ENCODE assay signal across 21 mouse cellular contexts in the genomic region with DNA sequence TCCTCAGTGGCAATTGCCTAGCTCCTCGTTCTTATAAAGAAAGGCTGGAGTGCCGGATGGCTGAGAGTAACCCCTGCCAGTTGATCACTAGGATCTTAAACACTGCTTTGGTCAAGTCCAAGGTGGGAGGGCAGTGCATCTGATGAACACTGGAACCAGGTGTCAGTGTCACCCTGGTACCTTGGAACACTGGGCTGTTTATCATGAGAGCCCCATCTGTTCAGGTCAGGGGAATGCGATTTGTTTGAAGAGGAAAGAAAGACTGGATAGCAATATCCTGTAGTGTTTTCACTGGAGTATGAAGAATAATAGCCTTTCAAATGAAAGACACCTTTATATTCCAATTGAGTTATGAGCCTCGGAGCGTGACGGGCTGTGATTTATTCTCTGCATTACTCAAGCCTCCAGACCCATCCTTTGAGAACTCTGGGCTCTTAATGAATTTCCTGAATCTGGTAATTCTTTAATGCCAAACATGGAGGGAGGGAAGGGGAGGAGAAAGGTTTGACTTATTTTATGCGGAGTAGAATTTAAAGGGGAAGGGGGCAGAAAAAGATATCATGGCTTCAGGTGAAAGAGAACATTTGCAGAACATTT. TPM values are rescaled to one million over a fixed set of nuclear protein-coding genes. Genes with fewer than 3 reads are reported as not detected.
DNase-seq lines count a peak whose midpoint lies in the region; ATAC-seq lines count a peak whose summit lies in the region.
"Had no signal": no experiment of that assay in that cellular context is flagged by ENCODE, and none has a peak within 500 bp of the region (broad histone marks: within the 10 kb centered on the region; RNA-seq: fewer than 3 reads in every experiment).

No protein-coding gene starts in this region.

- H3K4me1 ChIP-seq in kidney, embryonic 14.5 days (ENCODE audit: control insufficient read depth, insufficient read depth, low read length), result peaks cover 14% of the 10 kb centered on the region; the same call in 1 of the 2 replicates
- H3K4me1 ChIP-seq in hindbrain, embryonic 14.5 days (replicated peaks; ENCODE audit: control insufficient read depth, insufficient read depth, low read length), result peaks cover 11% of the 10 kb centered on the region; the same call in 1 of the 2 replicates
- peaks cover 6% of the 10 kb centered on the region for H3K4me1 ChIP-seq in midbrain, embryonic 16.5 days (ENCODE audit: control insufficient read depth, insufficient read depth, low read length)
- H3K4me1 ChIP-seq: heart, embryonic 15.5 days; liver, embryonic 13.5 days had no signal

- no peak overlapping the region for H3K9ac ChIP-seq in kidney, embryonic 14.5 days (ENCODE audit: low read depth, low read length)
- H3K9ac ChIP-seq in hindbrain, embryonic 14.5 days, result no peak overlapping the region
- H3K9ac ChIP-seq in midbrain, embryonic 16.5 days (ENCODE audit: low read depth, low read length), result no peak overlapping the region
- H3K9ac ChIP-seq: embryonic facial prominence, embryonic 12.5 days; forebrain, embryonic 12.5 days; heart, embryonic 15.5 days; liver, embryonic 13.5 days had no signal

- H3K9me3 ChIP-seq in kidney, embryonic 14.5 days (ENCODE audit: control insufficient read depth, low read length), result peaks cover 5% of the 10 kb centered on the region; the same call in 1 of the 2 replicates
- no peaks in the 10 kb centered on the region for H3K9me3 ChIP-seq in hindbrain, embryonic 14.5 days (ENCODE audit: control insufficient read depth, low read length)
- no peaks in the 10 kb centered on the region for H3K9me3 ChIP-seq in midbrain, embryonic 16.5 days (replicated peaks; ENCODE audit: control insufficient read depth, low read length, poor library complexity, severe bottlenecking)
- H3K9me3 ChIP-seq: embryonic facial prominence, embryonic 12.5 days; heart, embryonic 15.5 days had no signal

- intact Hi-C loops in left cerebral cortex, postnatal 14 days (cut with DNase I), result no loop called here

- 13% methylated on average over 7 of the region's 7 CpGs for WGBS in kidney, embryonic 14.5 days
- 44% methylated on average over 7 of the region's 7 CpGs for WGBS in hindbrain, embryonic 14.5 days
- 57% methylated on average over 7 of the region's 7 CpGs for WGBS in midbrain, embryonic 16.5 days

- H3K4me3 ChIP-seq in kidney, embryonic 14.5 days (ENCODE audit: low read length), result no peak overlapping the region
- H3K4me3 ChIP-seq in hindbrain, embryonic 14.5 days (replicated peaks; ENCODE audit: low read length), result no peak overlapping the region
- no peak overlapping the region for H3K4me3 ChIP-seq in midbrain, embryonic 16.5 days (ENCODE audit: low read depth, low read length)
- H3K4me3 ChIP-seq: embryonic facial prominence, embryonic 12.5 days; forebrain, embryonic 12.5 days; gastrocnemius, adult 2 months; heart, embryonic 15.5 days; liver, embryonic 13.5 days had no signal

- H3K36me3 ChIP-seq in kidney, embryonic 14.5 days (ENCODE audit: control insufficient read depth, insufficient read depth, low read length), result no peaks in the 10 kb centered on the region
- H3K36me3 ChIP-seq in hindbrain, embryonic 14.5 days (replicated peaks; ENCODE audit: control insufficient read depth, insufficient read depth), result no peaks in the 10 kb centered on the region
- no peaks in the 10 kb centered on the region for H3K36me3 ChIP-seq in midbrain, embryonic 16.5 days (ENCODE audit: control insufficient read depth, insufficient read depth, low read length)
- H3K36me3 ChIP-seq: embryonic facial prominence, embryonic 12.5 days; forebrain, embryonic 12.5 days; heart, embryonic 15.5 days; liver, embryonic 13.5 days had no signal

- no peak overlapping the region for H3K4me2 ChIP-seq in kidney, embryonic 14.5 days (replicated peaks; ENCODE audit: low read depth, low read length)
- no peak overlapping the region for H3K4me2 ChIP-seq in hindbrain, embryonic 14.5 days (replicated peaks)
- H3K4me2 ChIP-seq in midbrain, embryonic 16.5 days (ENCODE audit: low read length), result no peak overlapping the region; the same call in 1 of the 2 replicates
- H3K4me2 ChIP-seq: embryonic facial prominence, embryonic 12.5 days; forebrain, embryonic 12.5 days; heart, embryonic 15.5 days; liver, embryonic 13.5 days had no signal

- no peak for DNase-seq in kidney, postnatal 14 days
- DNase-seq in MN1 (ENCODE audit: low spot score), result peak; percentile 16
- peak; percentile 38 for DNase-seq in hindbrain, embryonic 14.5 days (ENCODE audit: low spot score)
- no peak for DNase-seq in left cerebral cortex, postnatal 14 days (ENCODE audit: low spot score in 2 of 2)
- DNase-seq in thymus, postnatal 25 days, result no peak
- DNase-seq: adrenal gland, postnatal 25 days; cerebellum, adult 11 months; cerebellum, adult 9-11 months; gastrocnemius, adult 2 months; heart, postnatal 36 days; kidney, adult 2 months; layer of hippocampus, adult 9-11 months; liver, embryonic 13.5 days; lung, adult 2 months; thymus, adult 18-20 months had no signal

- H3K27ac ChIP-seq in kidney, embryonic 14.5 days (ENCODE audit: low read depth, low read length), result no peak overlapping the region
- H3K27ac ChIP-seq in hindbrain, embryonic 14.5 days, result peak overlapping the region; percentile 66
- peak overlapping the region; percentile 22; the same call in 1 of the 2 replicates for H3K27ac ChIP-seq in midbrain, embryonic 16.5 days (ENCODE audit: low read length)
- H3K27ac ChIP-seq: embryonic facial prominence, embryonic 12.5 days; forebrain, embryonic 12.5 days; gastrocnemius, adult 2 months; heart, embryonic 15.5 days; liver, embryonic 13.5 days had no signal

- H3K27me3 ChIP-seq in kidney, embryonic 14.5 days (ENCODE audit: control insufficient read depth, insufficient read depth, low read length), result no peaks in the 10 kb centered on the region
- no peaks in the 10 kb centered on the region for H3K27me3 ChIP-seq in hindbrain, embryonic 14.5 days (ENCODE audit: control insufficient read depth, insufficient read depth, low read length)
- no peaks in the 10 kb centered on the region for H3K27me3 ChIP-seq in midbrain, embryonic 16.5 days (ENCODE audit: control insufficient read depth, insufficient read depth, low read depth, low read length)
- H3K27me3 ChIP-seq: embryonic facial prominence, embryonic 12.5 days; forebrain, embryonic 12.5 days; heart, embryonic 15.5 days; liver, embryonic 13.5 days had no signal

- ATAC-seq in kidney, embryonic 14.5 days (ENCODE audit: low FRiP score, low TSS enrichment), result peak; percentile 56
- no peak for ATAC-seq in hindbrain, embryonic 14.5 days (ENCODE audit: low FRiP score)
- ATAC-seq in midbrain, embryonic 16.5 days, result no peak
- ATAC-seq: CD4-positive, CD25-positive, alpha-beta regulatory T cell, adult 4 months had no signal

RNA-seq across cellular contexts. Expression of gene Kif13a, which starts 31.3 kb away (rescaled TPM):
- 8.7 and 18.2 TPM in 2 replicates for polyA plus RNA-seq in kidney, embryonic 14.5 days (2014; fragmentation: Nextera tagmentation; extraction: Ambion mirVana)
- polyA plus RNA-seq in hindbrain, embryonic 14.5 days (2014; fragmentation: Nextera tagmentation; extraction: Ambion mirVana), result 14.3 and 15.0 TPM in 2 replicates
- 7.2 and 7.6 TPM in 2 replicates for polyA plus RNA-seq in midbrain, embryonic 16.5 days (2015; fragmentation: Nextera tagmentation; extraction: Ambion mirVana)
- 10 to 100 TPM; 24.6 to 28.2 TPM for total RNA-seq in left cerebral cortex, postnatal 14 days (2021)

RNA-seq across cellular contexts. Expression of gene Nhlrc1, which starts 53.7 kb away (rescaled TPM):
- polyA plus RNA-seq in kidney, embryonic 14.5 days (2014; fragmentation: Nextera tagmentation; extraction: Ambion mirVana), result 2.5 and 3.1 TPM in 2 replicates
- polyA plus RNA-seq in hindbrain, embryonic 14.5 days (2014; fragmentation: Nextera tagmentation; extraction: Ambion mirVana), result 15.3 and 20.7 TPM in 2 replicates
- 19.3 and 19.9 TPM in 2 replicates for polyA plus RNA-seq in midbrain, embryonic 16.5 days (2015; fragmentation: Nextera tagmentation; extraction: Ambion mirVana)
- 10 to 100 TPM; 13.9 to 15.7 TPM for total RNA-seq in left cerebral cortex, postnatal 14 days (2021)

Comparison
In these comparisons a context has a peak if more than half of its experiments do, and no peak if none do; other contexts are left out.
1. DNase-seq: peak in MN1 (single experiment) and hindbrain, embryonic 14.5 days (single experiment); none in kidney, postnatal 14 days (single experiment), left cerebral cortex, postnatal 14 days (0 of 2) and thymus, postnatal 25 days (single experiment).